Mouse (Mus musculus): ENCODE measurements around the gene Psmb1. TPM values are rescaled to one million over a fixed set of nuclear protein-coding genes. Genes with fewer than 3 reads are reported as not detected.

Gene Psmb1
- polyA plus RNA-seq, 1 experiment from 2014 or later = 263 TPM

DNA sequence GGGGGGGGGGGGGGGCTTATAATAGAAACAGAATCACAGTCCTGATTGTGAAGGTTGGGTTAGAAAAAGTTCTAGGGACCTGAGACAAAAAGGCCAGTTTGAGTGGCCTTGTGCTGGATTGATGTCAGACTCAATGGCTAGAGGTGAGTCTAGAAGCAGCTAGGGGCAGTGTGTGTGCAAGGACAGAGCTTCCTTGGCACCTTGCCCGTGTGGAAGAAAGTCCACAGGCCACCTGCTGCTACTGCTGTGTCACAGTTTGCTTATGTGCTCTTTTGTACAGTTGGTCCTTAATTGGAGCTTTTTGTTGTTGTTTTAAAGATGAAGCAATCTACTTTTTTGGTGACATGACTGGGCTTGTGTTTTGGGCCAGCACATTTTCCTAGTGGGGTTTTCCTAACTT, 69.6 kb downstream of the Psmb1 start:
- Histone ChIP-seq H3K9ac (no peak overlapping the region), H3K9me3 (no peaks in the 10 kb centered on the region), H3K27ac (no peak overlapping the region), H3K36me3 (peaks cover 75% of the 10 kb centered on the region), H3K27me3 (no peaks in the 10 kb centered on the region), H3K4me3 (no peak overlapping the region), H3K4me2 (no peak overlapping the region), H3K4me1 (no peaks in the 10 kb centered on the region)
- 84% methylated on average over 1 of the region's 1 CpGs for WGBS
- no peak for ATAC-seq (ENCODE audit: insufficient number of reproducible peaks, insufficient read depth, low FRiP score, low TSS enrichment, low read depth)

DNA sequence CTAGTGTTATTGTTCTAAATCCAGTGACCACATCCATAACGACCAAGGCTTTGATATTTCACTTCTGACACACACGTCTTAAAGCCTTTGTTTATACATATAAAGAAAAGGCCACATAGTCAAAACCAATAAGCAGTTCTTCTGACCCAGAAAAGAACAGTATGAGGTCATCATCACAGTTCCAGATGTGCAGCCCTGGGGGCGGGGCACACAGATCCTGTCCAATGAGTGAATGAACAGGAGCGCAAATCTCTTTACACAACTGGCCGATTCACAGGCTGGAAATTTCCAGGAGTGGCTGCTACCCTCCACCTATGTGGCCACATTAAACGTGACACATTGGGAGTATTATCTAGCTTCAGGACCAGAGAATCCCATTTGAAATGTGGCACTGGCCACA, 70.1 kb downstream of the Psmb1 start:
- Histone ChIP-seq H3K4me1 (no peaks in the 10 kb centered on the region), H3K4me2 (no peak overlapping the region), H3K4me3 (no peak overlapping the region), H3K27me3 (no peaks in the 10 kb centered on the region), H3K36me3 (peaks cover 78% of the 10 kb centered on the region), H3K27ac (no peak overlapping the region), H3K9me3 (no peaks in the 10 kb centered on the region), H3K9ac (no peak overlapping the region)
- ATAC-seq (ENCODE audit: insufficient number of reproducible peaks, insufficient read depth, low FRiP score, low TSS enrichment, low read depth) = no peak
- WGBS = 84% methylated on average over 6 of the region's 6 CpGs

DNA sequence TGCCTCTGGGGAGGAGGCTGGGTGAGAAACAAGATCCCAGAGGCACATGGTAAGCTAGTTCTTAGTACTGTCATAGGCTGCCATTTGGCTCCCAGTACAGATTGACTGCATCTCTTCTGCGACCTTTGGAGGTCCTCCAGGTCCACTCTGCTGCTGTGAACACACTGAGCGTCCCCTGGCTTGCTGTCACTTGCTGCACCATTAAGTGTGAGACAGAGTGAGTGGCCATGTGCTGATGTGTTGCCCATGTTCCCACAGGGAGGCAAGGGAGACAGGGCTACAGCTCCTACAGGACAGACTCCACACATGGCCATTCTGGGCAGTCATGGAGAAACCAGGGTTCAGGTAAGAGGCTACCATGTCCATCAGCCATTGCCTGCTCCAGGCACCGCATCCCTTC, 73.6 kb downstream of the Psmb1 start:
- Histone ChIP-seq H3K4me2 (no peak overlapping the region), H3K9ac (no peak overlapping the region), H3K9me3 (no peaks in the 10 kb centered on the region), H3K4me1 (no peaks in the 10 kb centered on the region), H3K36me3 (peaks cover 91% of the 10 kb centered on the region), H3K4me3 (no peak overlapping the region), H3K27ac (no peak overlapping the region), H3K27me3 (no peaks in the 10 kb centered on the region)
- 87% methylated on average over 3 of the region's 3 CpGs for WGBS
- no peak for ATAC-seq (ENCODE audit: insufficient number of reproducible peaks, insufficient read depth, low FRiP score, low TSS enrichment, low read depth)

Other genes starting within 250 kb of the Psmb1 start
- gene Dll1, start 122.9 kb downstream of the Psmb1 start, polyA plus RNA-seq (2015; fragmentation: Nextera tagmentation; extraction: Ambion mirVana) = 4.0 and 5.1 TPM in 2 replicates
- 31.1 and 35.9 TPM in 2 replicates for gene Fam120b, start 103.5 kb downstream of the Psmb1 start, polyA plus RNA-seq (2015; fragmentation: Nextera tagmentation; extraction: Ambion mirVana)
- gene Tbp, start 137 bp upstream of the Psmb1 start, polyA plus RNA-seq (2015; fragmentation: Nextera tagmentation; extraction: Ambion mirVana) = 52.1 and 54.0 TPM in 2 replicates
- 46.2 and 46.3 TPM in 2 replicates for gene Pdcd2, start 27.6 kb upstream of the Psmb1 start, polyA plus RNA-seq (2015; fragmentation: Nextera tagmentation; extraction: Ambion mirVana)
- 1.7 TPM in 2 replicates for gene Prdm9, start 64.6 kb upstream of the Psmb1 start, polyA plus RNA-seq (2015; fragmentation: Nextera tagmentation; extraction: Ambion mirVana)
- 32.3 and 34.6 TPM in 2 replicates for gene Chd1, start 205.2 kb upstream of the Psmb1 start, polyA plus RNA-seq (2015; fragmentation: Nextera tagmentation; extraction: Ambion mirVana)